Mouse (Mus musculus) layer of hippocampus, adult 9-10 months (tissue): ENCODE measurements around the gene Esrp2.

Experiments used
- DNase-seq: peaks from one replicate; pipeline ENCODE4 v3.0.0; 2022; ENCODE audit warnings: low spot score

Esrp2 gene

GRCm38 (mm10) chr8:106136156-106137130 lies at the start of gene Esrp2:
Gene Esrp2 (minus strand): TSS chr8:106136974.
- DNase-seq, result no peak

- no peak for DNase-seq
Measured at GRCm38 (mm10) chr8:106186394-106186793, 49.6 kb upstream of the Esrp2 start.

- no peak for DNase-seq
Measured at GRCm38 (mm10) chr8:106185628-106186270, 49.0 kb upstream of the Esrp2 start.

GRCm38 (mm10) chr8:106178428-106178827 lies 41.7 kb upstream of the Esrp2 start:
- DNase-seq, result no peak

- DNase-seq, result no peak
Measured at GRCm38 (mm10) chr8:106177594-106177993, 40.8 kb upstream of the Esrp2 start.

GRCm38 (mm10) chr8:106176891-106177290 lies 40.1 kb upstream of the Esrp2 start:
- DNase-seq, result no peak

- DNase-seq, result no peak
Measured at GRCm38 (mm10) chr8:106173566-106173965, 36.8 kb upstream of the Esrp2 start.

- DNase-seq, result no peak
Measured at GRCm38 (mm10) chr8:106169934-106170480, 33.2 kb upstream of the Esrp2 start.

- peak; percentile 58 for DNase-seq
Measured at GRCm38 (mm10) chr8:106169017-106169933, 32.5 kb upstream of the Esrp2 start.

GRCm38 (mm10) chr8:106168356-106169016 lies 31.7 kb upstream of the Esrp2 start, which contains the start of gene Slc7a6:
Gene Slc7a6 (plus strand): TSS chr8:106168857.
- peak; percentile 64 for DNase-seq

- peak; percentile 85 for DNase-seq
Measured at GRCm38 (mm10) chr8:106165460-106165859, 28.7 kb upstream of the Esrp2 start.

- no peak for DNase-seq
Measured at GRCm38 (mm10) chr8:106163251-106163650, 26.5 kb upstream of the Esrp2 start.

- no peak for DNase-seq
Measured at GRCm38 (mm10) chr8:106159876-106160275, 23.1 kb upstream of the Esrp2 start.

- DNase-seq, result no peak
Measured at GRCm38 (mm10) chr8:106158381-106158780, 21.6 kb upstream of the Esrp2 start.

- DNase-seq, result no peak
Measured at GRCm38 (mm10) chr8:106157419-106157818, 20.6 kb upstream of the Esrp2 start.

- no peak for DNase-seq
Measured at GRCm38 (mm10) chr8:106152876-106153275, 16.1 kb upstream of the Esrp2 start.

- DNase-seq, result no peak
Measured at GRCm38 (mm10) chr8:106151041-106151440, 14.3 kb upstream of the Esrp2 start.

GRCm38 (mm10) chr8:106150653-106151000 lies 13.9 kb upstream of the Esrp2 start:
- no peak for DNase-seq

GRCm38 (mm10) chr8:106149801-106150652 lies 13.3 kb upstream of the Esrp2 start, which contains the start of gene Pla2g15:
Gene Pla2g15 (plus strand): TSS chr8:106150399.
- peak; percentile 87 for DNase-seq

- no peak for DNase-seq
Measured at GRCm38 (mm10) chr8:106149025-106149424, 12.3 kb upstream of the Esrp2 start.
